Mouse (Mus musculus) G1E (cell line): Measurements from ENCODE around the gene Tas2r107.

ENCODE experiments used
- CTCF ChIP-seq: IDR thresholded peaks from 2 replicates; pipeline ENCODE4 v1.5.1; 2012; ENCODE audit warnings: low read depth, low read length, inconsistent platforms, mixed read lengths
- GATA1 ChIP-seq: IDR thresholded peaks from 2 replicates; pipeline ENCODE4 v1.6.1; 2012; ENCODE audit warnings: borderline replicate concordance, low read length, inconsistent platforms, mixed read lengths
- TAL1 ChIP-seq: conservative IDR thresholded peaks from 2 replicates; pipeline ENCODE4 v1.6.1; 2012; ENCODE audit warnings: low read depth, low read length, inconsistent platforms, mixed read lengths

DNA sequence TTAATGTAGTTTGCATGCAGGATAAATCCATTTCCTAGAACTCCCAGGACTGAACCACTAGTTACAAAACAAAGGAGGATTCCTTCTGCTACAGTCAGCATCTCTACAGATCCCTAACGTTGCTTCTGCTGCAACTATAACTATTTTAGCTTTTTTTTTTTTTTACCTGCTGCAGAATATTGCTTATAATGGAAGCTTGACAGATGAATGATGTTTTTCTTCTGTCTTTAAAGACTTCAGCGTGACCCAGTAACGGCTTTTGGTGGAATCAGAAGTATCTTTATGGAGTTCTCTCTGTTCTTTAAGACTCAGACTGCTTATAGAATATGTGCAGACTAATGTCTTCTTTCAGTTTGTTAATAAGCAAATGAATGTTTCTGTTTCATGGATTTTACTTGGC is 18.8 kb upstream of the Tas2r107 start, which contains the start of gene Tas2r106:
- TF ChIP-seq CTCF, result no peak
- no peak for TF ChIP-seq TAL1
- TF ChIP-seq GATA1, result no peak
